Mouse (Mus musculus): ENCODE results near the gene Defb45. TPM values are rescaled to one million over a fixed set of nuclear protein-coding genes. Genes with fewer than 3 reads are reported as not detected.

Gene Defb45
- not detected in 2 replicates for polyA plus RNA-seq (2015; fragmentation: Nextera tagmentation; extraction: Ambion mirVana)

GRCm38 (mm10) chr2:152599299-152599698 lies at the start of gene Defb45:
Gene Defb45 (minus strand): TSS chr2:152599399.
- Histone ChIP-seq H3K4me1 (ENCODE audit: control insufficient read depth, insufficient read depth, low read length) (no peaks in the 10 kb centered on the region), H3K27ac (ENCODE audit: low read length) (no peak within 1 kb of the TSS), H3K9ac (ENCODE audit: low read depth, low read length) (no peak within 1 kb of the TSS), H3K36me3 (ENCODE audit: control insufficient read depth, insufficient read depth, low read length) (no peaks in the 10 kb centered on the region), H3K4me2 (ENCODE audit: low read length) (no peak within 1 kb of the TSS), H3K9me3 (replicated peaks; ENCODE audit: control insufficient read depth, low read length, poor library complexity, severe bottlenecking) (no peaks in the 10 kb centered on the region), H3K27me3 (ENCODE audit: control insufficient read depth, insufficient read depth, low read depth, low read length) (no peaks in the 10 kb centered on the region), H3K4me3 (ENCODE audit: low read depth, low read length) (no peak within 1 kb of the TSS)
- ATAC-seq = no peak
- WGBS = 66% methylated on average over 7 of the region's 7 CpGs

GRCm38 (mm10) chr2:152639406-152640113 lies 40.4 kb upstream of the Defb45 start:
- no peak overlapping the region for H3K4me2 ChIP-seq (ENCODE audit: low read length)
- no peaks in the 10 kb centered on the region for H3K9me3 ChIP-seq (replicated peaks; ENCODE audit: control insufficient read depth, low read length, poor library complexity, severe bottlenecking)
- no peak overlapping the region for H3K9ac ChIP-seq (ENCODE audit: low read depth, low read length)
- no peak overlapping the region for H3K27ac ChIP-seq (ENCODE audit: low read length)
- no peaks in the 10 kb centered on the region for H3K36me3 ChIP-seq (ENCODE audit: control insufficient read depth, insufficient read depth, low read length)
- no peaks in the 10 kb centered on the region for H3K27me3 ChIP-seq (ENCODE audit: control insufficient read depth, insufficient read depth, low read depth, low read length)
- ATAC-seq = no peak
- H3K4me3 ChIP-seq (ENCODE audit: low read depth, low read length) = no peak overlapping the region
- H3K4me1 ChIP-seq (ENCODE audit: control insufficient read depth, insufficient read depth, low read length) = no peaks in the 10 kb centered on the region
- 17% methylated on average over 11 of the region's 11 CpGs for WGBS

- Histone ChIP-seq H3K4me2 (ENCODE audit: low read length) (no peak overlapping the region), H3K9me3 (replicated peaks; ENCODE audit: control insufficient read depth, low read length, poor library complexity, severe bottlenecking) (no peaks in the 10 kb centered on the region), H3K4me3 (ENCODE audit: low read depth, low read length) (no peak overlapping the region), H3K27ac (ENCODE audit: low read length) (no peak overlapping the region), H3K9ac (ENCODE audit: low read depth, low read length) (no peak overlapping the region), H3K4me1 (ENCODE audit: control insufficient read depth, insufficient read depth, low read length) (no peaks in the 10 kb centered on the region), H3K36me3 (ENCODE audit: control insufficient read depth, insufficient read depth, low read length) (no peaks in the 10 kb centered on the region), H3K27me3 (ENCODE audit: control insufficient read depth, insufficient read depth, low read depth, low read length) (no peaks in the 10 kb centered on the region)
- WGBS = 62% methylated on average over 6 of the region's 6 CpGs
- no peak for ATAC-seq
These were observed 39.7 kb upstream of the Defb45 start for GRCm38 (mm10) chr2:152638865-152639264.

- H3K9ac ChIP-seq (ENCODE audit: low read depth, low read length) = no peak overlapping the region
- no peaks in the 10 kb centered on the region for H3K27me3 ChIP-seq (ENCODE audit: control insufficient read depth, insufficient read depth, low read depth, low read length)
- no peaks in the 10 kb centered on the region for H3K9me3 ChIP-seq (replicated peaks; ENCODE audit: control insufficient read depth, low read length, poor library complexity, severe bottlenecking)
- 86% methylated on average over 4 of the region's 4 CpGs for WGBS
- no peak overlapping the region for H3K4me3 ChIP-seq (ENCODE audit: low read depth, low read length)
- H3K36me3 ChIP-seq (ENCODE audit: control insufficient read depth, insufficient read depth, low read length) = no peaks in the 10 kb centered on the region
- H3K4me2 ChIP-seq (ENCODE audit: low read length) = no peak overlapping the region
- H3K4me1 ChIP-seq (ENCODE audit: control insufficient read depth, insufficient read depth, low read length) = 0 out of 2 replicates have a peak, but pooled peaks cover 2% of the 10 kb centered on the region
- ATAC-seq = no peak
- H3K27ac ChIP-seq (ENCODE audit: low read length) = no peak overlapping the region
These were observed 38.2 kb upstream of the Defb45 start for GRCm38 (mm10) chr2:152637381-152637780.

GRCm38 (mm10) chr2:152637006-152637322 lies 37.8 kb upstream of the Defb45 start:
- ATAC-seq = no peak
- Histone ChIP-seq H3K4me2 (ENCODE audit: low read length) (no peak overlapping the region), H3K36me3 (ENCODE audit: control insufficient read depth, insufficient read depth, low read length) (no peaks in the 10 kb centered on the region), H3K9ac (ENCODE audit: low read depth, low read length) (no peak overlapping the region), H3K27me3 (ENCODE audit: control insufficient read depth, insufficient read depth, low read depth, low read length) (no peaks in the 10 kb centered on the region), H3K27ac (ENCODE audit: low read length) (no peak overlapping the region), H3K4me3 (ENCODE audit: low read depth, low read length) (no peak overlapping the region), H3K9me3 (replicated peaks; ENCODE audit: control insufficient read depth, low read length, poor library complexity, severe bottlenecking) (no peaks in the 10 kb centered on the region), H3K4me1 (ENCODE audit: control insufficient read depth, insufficient read depth, low read length) (0 out of 2 replicates have a peak, but pooled peaks cover 2% of the 10 kb centered on the region)
- 93% methylated on average over 6 of the region's 6 CpGs for WGBS

GRCm38 (mm10) chr2:152636246-152637005 lies 37.2 kb upstream of the Defb45 start:
- Histone ChIP-seq H3K27ac (ENCODE audit: low read length) (no peak overlapping the region), H3K36me3 (ENCODE audit: control insufficient read depth, insufficient read depth, low read length) (no peaks in the 10 kb centered on the region), H3K9me3 (replicated peaks; ENCODE audit: control insufficient read depth, low read length, poor library complexity, severe bottlenecking) (no peaks in the 10 kb centered on the region), H3K9ac (ENCODE audit: low read depth, low read length) (no peak overlapping the region), H3K27me3 (ENCODE audit: control insufficient read depth, insufficient read depth, low read depth, low read length) (no peaks in the 10 kb centered on the region), H3K4me3 (ENCODE audit: low read depth, low read length) (no peak overlapping the region), H3K4me2 (ENCODE audit: low read length) (no peak overlapping the region), H3K4me1 (ENCODE audit: control insufficient read depth, insufficient read depth, low read length) (0 out of 2 replicates have a peak, but pooled peaks cover 2% of the 10 kb centered on the region)
- WGBS = 80% methylated on average over 23 of the region's 23 CpGs
- ATAC-seq = no peak

- no peak for ATAC-seq
- WGBS = 81% methylated on average over 29 of the region's 29 CpGs
These were observed 35.1 kb upstream of the Defb45 start for GRCm38 (mm10) chr2:152634311-152634710.

GRCm38 (mm10) chr2:152633334-152633733 lies 34.1 kb upstream of the Defb45 start:
- no peak for ATAC-seq

More at GRCm38 (mm10) chr2:152634311-152634710, 35.1 kb upstream of the Defb45 start:
- H3K9me3 ChIP-seq (replicated peaks; ENCODE audit: control insufficient read depth, low read length, poor library complexity, severe bottlenecking) = no peaks in the 10 kb centered on the region
- no peaks in the 10 kb centered on the region for H3K27me3 ChIP-seq (ENCODE audit: control insufficient read depth, insufficient read depth, low read depth, low read length)
- H3K36me3 ChIP-seq (ENCODE audit: control insufficient read depth, insufficient read depth, low read length) = no peaks in the 10 kb centered on the region
- H3K4me2 ChIP-seq (ENCODE audit: low read length) = no peak overlapping the region
- no peak overlapping the region for H3K27ac ChIP-seq (ENCODE audit: low read length)
- H3K4me1 ChIP-seq (ENCODE audit: control insufficient read depth, insufficient read depth, low read length) = 0 out of 2 replicates have a peak, but pooled peaks cover 2% of the 10 kb centered on the region
- no peak overlapping the region for H3K4me3 ChIP-seq (ENCODE audit: low read depth, low read length)
- no peak overlapping the region for H3K9ac ChIP-seq (ENCODE audit: low read depth, low read length)

GRCm38 (mm10) chr2:152629904-152630303 lies 30.7 kb upstream of the Defb45 start:
- no peak overlapping the region for H3K9ac ChIP-seq (ENCODE audit: low read depth, low read length)
- H3K4me2 ChIP-seq (ENCODE audit: low read length) = no peak overlapping the region
- no peaks in the 10 kb centered on the region for H3K36me3 ChIP-seq (ENCODE audit: control insufficient read depth, insufficient read depth, low read length)
- H3K4me3 ChIP-seq (ENCODE audit: low read depth, low read length) = no peak overlapping the region
- 87% methylated on average over 6 of the region's 6 CpGs for WGBS
- H3K4me1 ChIP-seq (ENCODE audit: control insufficient read depth, insufficient read depth, low read length) = peaks cover 13% of the 10 kb centered on the region; the same call in 1 of the 2 replicates
- no peak overlapping the region for H3K27ac ChIP-seq (ENCODE audit: low read length)
- no peaks in the 10 kb centered on the region for H3K9me3 ChIP-seq (replicated peaks; ENCODE audit: control insufficient read depth, low read length, poor library complexity, severe bottlenecking)
- ATAC-seq = no peak
- peaks cover 22% of the 10 kb centered on the region for H3K27me3 ChIP-seq (ENCODE audit: control insufficient read depth, insufficient read depth, low read depth, low read length)

More at GRCm38 (mm10) chr2:152633334-152633733, 34.1 kb upstream of the Defb45 start:
- WGBS = 34% methylated on average over 17 of the region's 17 CpGs
- H3K4me3 ChIP-seq (ENCODE audit: low read depth, low read length) = no peak overlapping the region
- no peaks in the 10 kb centered on the region for H3K9me3 ChIP-seq (replicated peaks; ENCODE audit: control insufficient read depth, low read length, poor library complexity, severe bottlenecking)
- H3K4me2 ChIP-seq (ENCODE audit: low read length) = peak overlapping the region; percentile 36
- H3K36me3 ChIP-seq (ENCODE audit: control insufficient read depth, insufficient read depth, low read length) = no peaks in the 10 kb centered on the region
- no peak overlapping the region for H3K27ac ChIP-seq (ENCODE audit: low read length)
- 0 out of 2 replicates have a peak, but pooled peaks cover 2% of the 10 kb centered on the region for H3K4me1 ChIP-seq (ENCODE audit: control insufficient read depth, insufficient read depth, low read length)
- H3K9ac ChIP-seq (ENCODE audit: low read depth, low read length) = peak overlapping the region; percentile 23; the same call in 1 of the 2 replicates
- H3K27me3 ChIP-seq (ENCODE audit: control insufficient read depth, insufficient read depth, low read depth, low read length) = peaks cover 5% of the 10 kb centered on the region
